Mouse (Mus musculus): ENCODE measurements around the gene Ncapg. TPM values are rescaled to one million over a fixed set of nuclear protein-coding genes. Genes with fewer than 3 reads are reported as not detected.

Ncapg gene
- polyA plus RNA-seq, 1 experiment from 2014 or later: 47.8 TPM

- Histone ChIP-seq H3K4me1 (no peaks in the 10 kb centered on the region), H3K36me3 (no peaks in the 10 kb centered on the region), H3K4me3 (no peak overlapping the region), H3K9me3 (no peaks in the 10 kb centered on the region), H3K27me3 (ENCODE audit: insufficient read depth, poor library complexity, severe bottlenecking) (no peaks in the 10 kb centered on the region), H3K27ac (no peak overlapping the region)
- no peak for DNase-seq (ENCODE audit: low spot score)
- 84% methylated on average over 2 of the region's 2 CpGs for WGBS
Observed at GRCm38 (mm10) chr5:45733751-45734150, 64.0 kb downstream of the Ncapg start.

GRCm38 (mm10) chr5:45737911-45738310, 68.2 kb downstream of the Ncapg start:
- no peaks in the 10 kb centered on the region for H3K27me3 ChIP-seq (ENCODE audit: insufficient read depth, poor library complexity, severe bottlenecking)
- H3K4me3 ChIP-seq: no peak overlapping the region
- 0 out of 2 replicates have a peak, but pooled peaks cover 3% of the 10 kb centered on the region for H3K36me3 ChIP-seq
- WGBS: 90% methylated on average over 1 of the region's 1 CpGs
- no peaks in the 10 kb centered on the region for H3K9me3 ChIP-seq
- no peak overlapping the region for H3K27ac ChIP-seq
- DNase-seq (ENCODE audit: low spot score): no peak
- H3K4me1 ChIP-seq: no peaks in the 10 kb centered on the region

Other genes starting within 250 kb of the Ncapg start
- 110 and 116 TPM in 2 replicates for gene Qdpr, start 219.7 kb upstream of the Ncapg start, polyA plus RNA-seq (2016; fragmentation: Nextera tagmentation; extraction: Ambion mirVana)
- gene Clrn2, start 216.2 kb upstream of the Ncapg start, polyA plus RNA-seq (2016; fragmentation: Nextera tagmentation; extraction: Ambion mirVana): not detected in 2 replicates
- 96.1 and 96.5 TPM in 2 replicates for gene Lap3, start 176.5 kb upstream of the Ncapg start, polyA plus RNA-seq (2016; fragmentation: Nextera tagmentation; extraction: Ambion mirVana)
- gene Med28, start 149.7 kb upstream of the Ncapg start, polyA plus RNA-seq (2016; fragmentation: Nextera tagmentation; extraction: Ambion mirVana): 229 and 242 TPM in 2 replicates
- 0.22 and 0.39 TPM in 2 replicates for gene Fam184b, start 30.3 kb upstream of the Ncapg start, polyA plus RNA-seq (2016; fragmentation: Nextera tagmentation; extraction: Ambion mirVana)
- gene Lcorl, start 187.7 kb downstream of the Ncapg start, polyA plus RNA-seq (2016; fragmentation: Nextera tagmentation; extraction: Ambion mirVana): 17.8 and 19.6 TPM in 2 replicates